10 mouse cellular contexts compared by ENCODE assay signal in genomic region chr15:93686385-93686784, GRCm38 (mm10).
"Had no signal": no experiment of that assay in that cellular context is flagged by ENCODE, and none has a peak within 500 bp of the region (broad histone marks: within the 10 kb centered on the region; RNA-seq: fewer than 3 reads in every experiment).

No protein-coding gene starts in this region.

- H3K36me3 ChIP-seq: limb, embryonic 13.5 days; liver, embryonic 15.5 days; midbrain, embryonic 13.5 days had no signal

- H3K4me2 ChIP-seq: limb, embryonic 13.5 days; liver, embryonic 11.5 days; liver, embryonic 15.5 days; midbrain, embryonic 13.5 days had no signal

- DNase-seq: kidney, postnatal 14 days; left cerebral cortex, postnatal 4 days; lung, adult 2 months; lung, postnatal 36 days; right cerebral cortex, postnatal 14 days had no signal

- H3K4me3 ChIP-seq: limb, embryonic 13.5 days; liver, embryonic 15.5 days; midbrain, embryonic 13.5 days had no signal

- H3K9me3 ChIP-seq: limb, embryonic 13.5 days; liver, embryonic 15.5 days; midbrain, embryonic 13.5 days had no signal

- H3K4me1 ChIP-seq: limb, embryonic 13.5 days; liver, embryonic 15.5 days; midbrain, embryonic 13.5 days had no signal

- H3K9ac ChIP-seq: limb, embryonic 13.5 days; liver, embryonic 15.5 days; midbrain, embryonic 13.5 days had no signal

- ATAC-seq: lung, postnatal 0 days; midbrain, embryonic 13.5 days had no signal

- H3K27ac ChIP-seq: limb, embryonic 13.5 days; liver, embryonic 15.5 days; midbrain, embryonic 13.5 days had no signal

- H3K27me3 ChIP-seq: limb, embryonic 13.5 days; liver, embryonic 15.5 days; midbrain, embryonic 13.5 days had no signal
